Comparison of ENCODE assay signal across 9 mouse cellular contexts in the genomic region with DNA sequence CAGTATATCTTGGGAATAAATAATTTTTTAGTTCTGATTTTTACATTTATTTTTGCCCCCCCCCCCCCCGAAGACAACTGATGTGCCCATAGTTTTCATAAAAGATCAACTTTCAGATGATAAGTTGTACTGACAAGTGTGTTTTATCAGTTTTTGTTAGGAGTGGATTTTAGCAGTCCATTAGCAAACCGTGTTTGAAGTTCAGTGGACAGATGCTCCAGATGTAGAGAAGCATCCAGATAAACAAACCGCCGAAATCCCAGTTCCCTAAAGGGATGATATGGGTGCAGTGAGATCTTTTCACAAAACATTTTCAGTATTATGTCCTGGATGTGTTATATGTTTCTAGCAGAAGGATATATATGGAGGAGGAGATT. TPM values are rescaled to one million over a fixed set of nuclear protein-coding genes. Genes with fewer than 3 reads are reported as not detected.
DNase-seq lines count a peak whose midpoint lies in the region; ATAC-seq and TF ChIP-seq lines count a peak whose summit lies in the region.
"Had no signal": no experiment of that assay in that cellular context is flagged by ENCODE, and none has a peak within 500 bp of the region (broad histone marks: within the 10 kb centered on the region; RNA-seq: fewer than 3 reads in every experiment).

No protein-coding gene starts in this region.

- no peak for ATAC-seq in kidney, embryonic 15.5 days (replicated peaks; ENCODE audit: low FRiP score)
- no peak for ATAC-seq in hindbrain, embryonic 14.5 days (ENCODE audit: low FRiP score)
- ATAC-seq in midbrain, embryonic 13.5 days, result no peak
- no peak for ATAC-seq in inflammation-experienced regulatory T-cells, adult 6 months

- no peak for TF ChIP-seq CTCF in cortical plate, adult 2 months (IDR thresholded peaks at IDR 0.05; ENCODE audit: extremely low read depth, insufficient read depth, low read length)

- no peaks in the 10 kb centered on the region for H3K9me3 ChIP-seq in kidney, embryonic 15.5 days (replicated peaks)
- H3K9me3 ChIP-seq in hindbrain, embryonic 14.5 days (ENCODE audit: control insufficient read depth, low read length), result no peaks in the 10 kb centered on the region
- no peaks in the 10 kb centered on the region for H3K9me3 ChIP-seq in midbrain, embryonic 13.5 days

- 42% methylated on average over 4 of the region's 4 CpGs for WGBS in kidney, embryonic 15.5 days
- WGBS in hindbrain, embryonic 14.5 days, result 39% methylated on average over 4 of the region's 4 CpGs
- WGBS in midbrain, embryonic 13.5 days, result 41% methylated on average over 4 of the region's 4 CpGs

- peak overlapping the region; percentile 67 for H3K4me3 ChIP-seq in kidney, embryonic 15.5 days (replicated peaks)
- H3K4me3 ChIP-seq in cortical plate, adult 2 months (ENCODE audit: insufficient read depth, low read length), result peak overlapping the region; percentile 86; the same call in 1 of the 2 replicates
- peak overlapping the region; percentile 54 for H3K4me3 ChIP-seq in hindbrain, embryonic 14.5 days (replicated peaks; ENCODE audit: low read length)
- peak overlapping the region; percentile 56 for H3K4me3 ChIP-seq in midbrain, embryonic 13.5 days (replicated peaks)

- no peaks in the 10 kb centered on the region for H3K27me3 ChIP-seq in kidney, embryonic 15.5 days
- H3K27me3 ChIP-seq in hindbrain, embryonic 14.5 days (ENCODE audit: control insufficient read depth, insufficient read depth, low read length), result no peaks in the 10 kb centered on the region
- H3K27me3 ChIP-seq in midbrain, embryonic 13.5 days, result no peaks in the 10 kb centered on the region

- TF ChIP-seq POLR2A in cortical plate, adult 2 months (IDR thresholded peaks at IDR 0.05; ENCODE audit: extremely low read depth, insufficient read depth, low read length), result no peak

- H3K36me3 ChIP-seq in kidney, embryonic 15.5 days, result peaks cover 17% of the 10 kb centered on the region
- H3K36me3 ChIP-seq in hindbrain, embryonic 14.5 days (replicated peaks; ENCODE audit: control insufficient read depth, insufficient read depth), result peaks cover 17% of the 10 kb centered on the region
- peaks cover 15% of the 10 kb centered on the region for H3K36me3 ChIP-seq in midbrain, embryonic 13.5 days

- H3K27ac ChIP-seq in kidney, embryonic 15.5 days, result peak overlapping the region; percentile 95
- H3K27ac ChIP-seq in cortical plate, adult 2 months (ENCODE audit: insufficient read depth, low read length), result no peak overlapping the region
- H3K27ac ChIP-seq in hindbrain, embryonic 14.5 days, result peak overlapping the region; percentile 97; the same call in 1 of the 2 replicates
- no peak overlapping the region for H3K27ac ChIP-seq in midbrain, embryonic 13.5 days

- no peak for DNase-seq in kidney, adult 18-20 months
- no peak for DNase-seq in hindbrain, embryonic 14.5 days (ENCODE audit: low spot score)
- DNase-seq in gastrocnemius, postnatal 25 days, result no peak
- no peak for DNase-seq in embryo, embryonic 10 days (ENCODE audit: low spot score)

- H3K4me2 ChIP-seq in kidney, embryonic 15.5 days, result peak overlapping the region; percentile 78
- peak overlapping the region; percentile 66 for H3K4me2 ChIP-seq in hindbrain, embryonic 14.5 days (replicated peaks)
- peak overlapping the region; percentile 72 for H3K4me2 ChIP-seq in midbrain, embryonic 13.5 days (replicated peaks)

- peaks cover 5% of the 10 kb centered on the region for H3K4me1 ChIP-seq in kidney, embryonic 15.5 days
- H3K4me1 ChIP-seq in cortical plate, adult 2 months (ENCODE audit: control insufficient read depth, insufficient read depth, low read length), result no peaks in the 10 kb centered on the region
- 0 out of 2 replicates have a peak, but pooled peaks cover 4% of the 10 kb centered on the region for H3K4me1 ChIP-seq in hindbrain, embryonic 14.5 days (replicated peaks; ENCODE audit: control insufficient read depth, insufficient read depth, low read length)
- peaks cover 7% of the 10 kb centered on the region for H3K4me1 ChIP-seq in midbrain, embryonic 13.5 days (replicated peaks)

- H3K9ac ChIP-seq in kidney, embryonic 15.5 days, result peak overlapping the region; percentile 74; the same call in 1 of the 2 replicates
- H3K9ac ChIP-seq in hindbrain, embryonic 14.5 days, result peak overlapping the region; percentile 73
- H3K9ac ChIP-seq in midbrain, embryonic 13.5 days (replicated peaks), result peak overlapping the region; percentile 75

RNA-seq across cellular contexts. Expression of a gene that starts 1.5 kb away (rescaled TPM):
- polyA plus RNA-seq in kidney, embryonic 15.5 days (2015; fragmentation: Nextera tagmentation; extraction: Ambion mirVana), result 2.4 and 2.8 TPM in 2 replicates
- polyA plus RNA-seq in cortical plate, adult 2 months (2012; rRNA removed), result 3.5 and 5.3 TPM in 2 replicates
- 5.7 and 9.0 TPM in 2 replicates for polyA plus RNA-seq in hindbrain, embryonic 14.5 days (2014; fragmentation: Nextera tagmentation; extraction: Ambion mirVana)
- 4.8 and 5.0 TPM in 2 replicates for polyA plus RNA-seq in midbrain, embryonic 13.5 days (2015; fragmentation: Nextera tagmentation; extraction: Ambion mirVana)
- 1 to 10 TPM; 2.0 to 6.1 (median 2.8) TPM for polyA plus RNA-seq in inflammation-experienced regulatory T-cells, adult 6 months (2017; shearing (Covaris generic))
- 1 to 10 TPM; 2.1 to 2.7 TPM for total RNA-seq in gastrocnemius, postnatal 25 days (2021)

RNA-seq across cellular contexts. Expression of a gene that starts 18.5 kb away (rescaled TPM):
- polyA plus RNA-seq in kidney, embryonic 15.5 days (2015; fragmentation: Nextera tagmentation; extraction: Ambion mirVana), result 295 and 296 TPM in 2 replicates
- 62.2 and 64.7 TPM in 2 replicates for polyA plus RNA-seq in cortical plate, adult 2 months (2012; rRNA removed)
- 317 and 326 TPM in 2 replicates for polyA plus RNA-seq in hindbrain, embryonic 14.5 days (2014; fragmentation: Nextera tagmentation; extraction: Ambion mirVana)
- polyA plus RNA-seq in midbrain, embryonic 13.5 days (2015; fragmentation: Nextera tagmentation; extraction: Ambion mirVana), result 315 and 322 TPM in 2 replicates
- polyA plus RNA-seq in inflammation-experienced regulatory T-cells, adult 6 months (2017; shearing (Covaris generic)), result 100 to 1,000 TPM; 197 to 230 (median 201) TPM
- 10 to 100 TPM; 88.1 to 96.9 TPM for total RNA-seq in gastrocnemius, postnatal 25 days (2021)

RNA-seq across cellular contexts. Expression of a gene that starts 26.6 kb away (rescaled TPM):
- polyA plus RNA-seq in kidney, embryonic 15.5 days (2015; fragmentation: Nextera tagmentation; extraction: Ambion mirVana), result 382 and 415 TPM in 2 replicates
- polyA plus RNA-seq in cortical plate, adult 2 months (2012; rRNA removed), result 39.4 TPM in 2 replicates
- polyA plus RNA-seq in hindbrain, embryonic 14.5 days (2014; fragmentation: Nextera tagmentation; extraction: Ambion mirVana), result 247 and 282 TPM in 2 replicates
- polyA plus RNA-seq in midbrain, embryonic 13.5 days (2015; fragmentation: Nextera tagmentation; extraction: Ambion mirVana), result 307 and 311 TPM in 2 replicates
- 100 to 1,000 TPM in 1 of 3 experiments, 10 to 100 TPM in 2; 72.3 to 139 (median 76.1) TPM for polyA plus RNA-seq in inflammation-experienced regulatory T-cells, adult 6 months (2017; shearing (Covaris generic))
- 100 to 1,000 TPM in 1 of 2 experiments, 10 to 100 TPM in 1; 95.6 to 108 TPM for total RNA-seq in gastrocnemius, postnatal 25 days (2021)

RNA-seq across cellular contexts. Expression of a gene that starts 26.9 kb away (rescaled TPM):
- polyA plus RNA-seq in kidney, embryonic 15.5 days (2015; fragmentation: Nextera tagmentation; extraction: Ambion mirVana), result 19.3 and 21.6 TPM in 2 replicates
- polyA plus RNA-seq in cortical plate, adult 2 months (2012; rRNA removed), result 4.5 and 7.3 TPM in 2 replicates
- polyA plus RNA-seq in hindbrain, embryonic 14.5 days (2014; fragmentation: Nextera tagmentation; extraction: Ambion mirVana), result 3.2 and 4.3 TPM in 2 replicates
- 2.7 and 4.4 TPM in 2 replicates for polyA plus RNA-seq in midbrain, embryonic 13.5 days (2015; fragmentation: Nextera tagmentation; extraction: Ambion mirVana)
- 10 to 100 TPM; 32.2 to 37.8 (median 34.9) TPM for polyA plus RNA-seq in inflammation-experienced regulatory T-cells, adult 6 months (2017; shearing (Covaris generic))
- 1 to 10 TPM; 1.8 to 1.9 TPM for total RNA-seq in gastrocnemius, postnatal 25 days (2021)
- polyA plus RNA-seq: lung, adult 2 months had no signal

RNA-seq across cellular contexts. Expression of a gene that starts 37.0 kb away (rescaled TPM):
- 3.0 and 3.8 TPM in 2 replicates for polyA plus RNA-seq in kidney, embryonic 15.5 days (2015; fragmentation: Nextera tagmentation; extraction: Ambion mirVana)
- 54.6 and 58.5 TPM in 2 replicates for polyA plus RNA-seq in cortical plate, adult 2 months (2012; rRNA removed)
- 8.2 and 8.5 TPM in 2 replicates for polyA plus RNA-seq in hindbrain, embryonic 14.5 days (2014; fragmentation: Nextera tagmentation; extraction: Ambion mirVana)
- polyA plus RNA-seq in midbrain, embryonic 13.5 days (2015; fragmentation: Nextera tagmentation; extraction: Ambion mirVana), result 5.8 and 6.7 TPM in 2 replicates
- polyA plus RNA-seq in inflammation-experienced regulatory T-cells, adult 6 months (2017; shearing (Covaris generic)), result 10 to 100 TPM in 1 of 3 experiments, 1 to 10 TPM in 2; 6.2 to 11.1 (median 8.8) TPM
- 10 to 100 TPM; 11.0 to 11.5 TPM for total RNA-seq in gastrocnemius, postnatal 25 days (2021)

Comparison
In these comparisons a context has a peak if more than half of its experiments do, and no peak if none do; other contexts are left out.
1. H3K27ac ChIP-seq: peak in kidney, embryonic 15.5 days (single experiment) and hindbrain, embryonic 14.5 days (single experiment); none in cortical plate, adult 2 months (single experiment) and midbrain, embryonic 13.5 days (single experiment).
2. Peak in every context shown above with its lines, with median percentiles within 50 percentile points of each other: H3K4me2 ChIP-seq, H3K4me3 ChIP-seq and H3K9ac ChIP-seq.